17 mouse cellular contexts compared by ENCODE assay signal in the genomic region with DNA sequence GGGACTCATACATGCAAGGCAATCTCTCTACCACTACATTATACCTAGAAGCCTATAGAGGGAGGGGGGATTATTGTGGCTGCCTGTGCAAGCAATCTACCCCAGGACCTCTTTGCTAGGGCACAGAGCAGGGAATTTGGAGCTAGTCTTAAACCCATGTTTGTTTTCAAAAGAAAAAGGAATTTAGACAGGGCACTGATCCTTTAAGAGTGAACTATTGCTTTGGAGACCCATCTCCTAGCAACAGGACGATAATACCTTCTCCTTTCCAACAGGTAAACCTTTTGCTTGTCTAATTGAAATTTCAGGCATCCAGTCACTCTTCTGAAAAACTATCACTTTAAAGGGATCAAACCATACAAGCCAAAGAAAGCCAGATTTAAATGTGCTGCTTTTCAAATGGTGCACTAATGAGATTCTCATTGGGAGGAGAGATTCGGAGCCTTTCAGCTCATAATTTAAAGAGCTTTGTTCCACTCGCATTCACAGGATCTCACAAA.
DNase-seq lines count a peak whose midpoint lies in the region; ATAC-seq lines count a peak whose summit lies in the region.
"Had no signal": no experiment of that assay in that cellular context is flagged by ENCODE, and none has a peak within 500 bp of the region (broad histone marks: within the 10 kb centered on the region; RNA-seq: fewer than 3 reads in every experiment).

No protein-coding gene starts in this region.

- H3K4me3 ChIP-seq in embryonic facial prominence, embryonic 11.5 days (ENCODE audit: low read depth, low read length) = no peak overlapping the region
- H3K4me3 ChIP-seq in embryonic facial prominence, embryonic 10.5 days = no peak overlapping the region
- H3K4me3 ChIP-seq in forebrain, embryonic 13.5 days = no peak overlapping the region
- no peak overlapping the region for H3K4me3 ChIP-seq in neural tube, embryonic 12.5 days
- H3K4me3 ChIP-seq: heart, embryonic 12.5 days; liver, embryonic 12.5 days; megakaryocyte, embryonic 14.5 days had no signal

- no peak overlapping the region for H3K27ac ChIP-seq in embryonic facial prominence, embryonic 11.5 days (replicated peaks; ENCODE audit: low read depth, low read length)
- H3K27ac ChIP-seq in embryonic facial prominence, embryonic 10.5 days (replicated peaks) = no peak overlapping the region
- peak overlapping the region; percentile 51 for H3K27ac ChIP-seq in forebrain, embryonic 13.5 days
- no peak overlapping the region for H3K27ac ChIP-seq in neural tube, embryonic 12.5 days
- H3K27ac ChIP-seq: liver, embryonic 12.5 days had no signal

- no peak overlapping the region for H3K9ac ChIP-seq in embryonic facial prominence, embryonic 11.5 days (replicated peaks; ENCODE audit: low read length)
- no peak overlapping the region for H3K9ac ChIP-seq in forebrain, embryonic 13.5 days
- H3K9ac ChIP-seq in neural tube, embryonic 12.5 days = no peak overlapping the region
- H3K9ac ChIP-seq: heart, embryonic 12.5 days; liver, embryonic 12.5 days had no signal

- DNase-seq in embryonic facial prominence, embryonic 11.5 days (ENCODE audit: low spot score) = peak; percentile 8
- DNase-seq in embryonic facial prominence, embryonic 10.5 days (ENCODE audit: low spot score) = no peak
- peak; percentile 30 for DNase-seq in mesoderm, embryonic 11.5 days (ENCODE audit: low read depth, low spot score)
- no peak for DNase-seq in kidney, adult 18-20 months
- DNase-seq in spleen, postnatal 10 days (ENCODE audit: low spot score in 2 of 2) = no peak
- no peak for DNase-seq in c-Kit-positive CD71-positive TER-119-positive erythroid progenitor cells, embryonic 14.5 days (ENCODE audit: low spot score)
- DNase-seq: adrenal gland, postnatal 14 days; cerebellum, postnatal 36 days; heart, postnatal 36 days; kidney, adult 11 months; kidney, postnatal 36 days; spleen, adult 18-20 months had no signal

- H3K27me3 ChIP-seq in embryonic facial prominence, embryonic 11.5 days (ENCODE audit: control insufficient read depth, insufficient read depth, low read length) = no peaks in the 10 kb centered on the region
- H3K27me3 ChIP-seq in embryonic facial prominence, embryonic 10.5 days (replicated peaks; ENCODE audit: low read depth, poor library complexity, severe bottlenecking) = no peaks in the 10 kb centered on the region
- H3K27me3 ChIP-seq in forebrain, embryonic 13.5 days = no peaks in the 10 kb centered on the region
- no peaks in the 10 kb centered on the region for H3K27me3 ChIP-seq in neural tube, embryonic 12.5 days (replicated peaks)
- H3K27me3 ChIP-seq: heart, embryonic 12.5 days; liver, embryonic 12.5 days; megakaryocyte, embryonic 14.5 days had no signal

- H3K36me3 ChIP-seq in embryonic facial prominence, embryonic 11.5 days (replicated peaks; ENCODE audit: control insufficient read depth, insufficient read depth, low read depth, low read length) = no peaks in the 10 kb centered on the region
- no peaks in the 10 kb centered on the region for H3K36me3 ChIP-seq in embryonic facial prominence, embryonic 10.5 days (replicated peaks)
- H3K36me3 ChIP-seq in forebrain, embryonic 13.5 days (ENCODE audit: poor library complexity, severe bottlenecking) = no peaks in the 10 kb centered on the region
- no peaks in the 10 kb centered on the region for H3K36me3 ChIP-seq in neural tube, embryonic 12.5 days
- H3K36me3 ChIP-seq: heart, embryonic 12.5 days; liver, embryonic 12.5 days had no signal

- H3K9me3 ChIP-seq in embryonic facial prominence, embryonic 11.5 days (replicated peaks; ENCODE audit: control insufficient read depth, low read length) = no peaks in the 10 kb centered on the region
- no peaks in the 10 kb centered on the region for H3K9me3 ChIP-seq in embryonic facial prominence, embryonic 10.5 days
- H3K9me3 ChIP-seq in forebrain, embryonic 13.5 days (replicated peaks) = no peaks in the 10 kb centered on the region
- H3K9me3 ChIP-seq in neural tube, embryonic 12.5 days = no peaks in the 10 kb centered on the region
- H3K9me3 ChIP-seq: heart, embryonic 12.5 days; liver, embryonic 12.5 days had no signal

- no peak for ATAC-seq in embryonic facial prominence, embryonic 11.5 days (replicated peaks; ENCODE audit: insufficient number of reproducible peaks, low FRiP score, low TSS enrichment, low read depth)
- ATAC-seq in forebrain, embryonic 13.5 days = peak; percentile 72
- ATAC-seq in neural tube, embryonic 12.5 days (ENCODE audit: low FRiP score, low read depth) = peak; percentile 64
- ATAC-seq: liver, embryonic 12.5 days had no signal

- no peaks in the 10 kb centered on the region for H3K4me1 ChIP-seq in embryonic facial prominence, embryonic 11.5 days (ENCODE audit: control insufficient read depth, insufficient read depth, low read length)
- H3K4me1 ChIP-seq in embryonic facial prominence, embryonic 10.5 days = no peaks in the 10 kb centered on the region
- peaks cover 22% of the 10 kb centered on the region for H3K4me1 ChIP-seq in forebrain, embryonic 13.5 days
- peaks cover 6% of the 10 kb centered on the region; the same call in 1 of the 2 replicates for H3K4me1 ChIP-seq in neural tube, embryonic 12.5 days
- H3K4me1 ChIP-seq: liver, embryonic 12.5 days; megakaryocyte, embryonic 14.5 days had no signal

- no peak overlapping the region for H3K4me2 ChIP-seq in embryonic facial prominence, embryonic 11.5 days (ENCODE audit: low read depth, low read length)
- 0 out of 2 replicates have a peak overlapping the region, but pooled peaks have one; percentile 16 for H3K4me2 ChIP-seq in forebrain, embryonic 13.5 days
- no peak overlapping the region for H3K4me2 ChIP-seq in neural tube, embryonic 12.5 days (replicated peaks)
- H3K4me2 ChIP-seq: heart, embryonic 12.5 days; liver, embryonic 12.5 days had no signal

- WGBS in embryonic facial prominence, embryonic 11.5 days = 54% methylated on average over 3 of the region's 3 CpGs
- 37% methylated on average over 3 of the region's 3 CpGs for WGBS in embryonic facial prominence, embryonic 10.5 days
- 2% methylated on average over 3 of the region's 3 CpGs for WGBS in forebrain, embryonic 13.5 days
- 10% methylated on average over 3 of the region's 3 CpGs for WGBS in neural tube, embryonic 12.5 days

Comparison
In these comparisons a context has a peak if more than half of its experiments do, and no peak if none do; other contexts are left out.
1. DNase-seq: peak in embryonic facial prominence, embryonic 11.5 days (single experiment) and mesoderm, embryonic 11.5 days (single experiment); none in embryonic facial prominence, embryonic 10.5 days (single experiment), kidney, adult 18-20 months (single experiment), spleen, postnatal 10 days (0 of 2) and c-Kit-positive CD71-positive TER-119-positive erythroid progenitor cells, embryonic 14.5 days (single experiment).